Mouse (Mus musculus): Measurements from ENCODE around the gene Zfp454.

Gene Zfp454

DNA sequence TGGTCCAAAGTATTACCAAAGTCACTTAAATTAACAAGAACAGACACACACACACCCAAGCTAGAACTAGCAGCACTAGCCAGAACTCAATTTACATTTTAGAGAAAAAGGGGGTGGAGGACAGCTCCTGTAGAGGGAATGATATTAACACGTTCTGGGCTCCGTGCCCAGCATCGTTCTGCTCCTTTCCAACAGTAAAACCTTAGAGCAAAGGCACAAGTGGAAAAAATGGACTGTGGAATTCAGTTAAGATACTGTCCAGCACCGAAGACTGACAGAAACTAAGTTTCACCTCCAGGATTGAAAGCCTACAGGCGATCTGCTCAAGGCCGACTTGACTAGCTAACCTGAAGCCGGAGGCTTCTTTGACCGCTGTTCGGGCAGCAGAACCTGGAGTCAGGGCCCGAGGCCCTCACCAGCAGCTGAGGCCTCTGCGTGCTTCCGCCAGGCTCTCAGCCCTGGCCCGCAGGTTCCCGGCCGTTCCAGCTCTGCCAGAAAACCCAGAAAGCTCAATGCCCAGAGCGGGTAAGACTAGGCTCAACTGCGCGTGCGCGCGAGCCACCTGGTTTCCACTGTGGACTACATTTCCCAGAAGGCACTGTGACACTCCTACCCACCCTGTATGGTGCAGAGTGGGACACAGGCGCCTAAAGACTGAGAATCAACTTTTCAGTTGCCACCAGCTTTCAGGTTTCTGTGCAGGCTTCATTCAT, 46.3 kb downstream of the Zfp454 start, which contains the start of gene Zfp879:
Gene Zfp879 (minus strand): TSS at position 530 of the 713 bp plus-strand sequence.
- peak; percentile 72 for DNase-seq (ENCODE audit: low read depth)

DNA sequence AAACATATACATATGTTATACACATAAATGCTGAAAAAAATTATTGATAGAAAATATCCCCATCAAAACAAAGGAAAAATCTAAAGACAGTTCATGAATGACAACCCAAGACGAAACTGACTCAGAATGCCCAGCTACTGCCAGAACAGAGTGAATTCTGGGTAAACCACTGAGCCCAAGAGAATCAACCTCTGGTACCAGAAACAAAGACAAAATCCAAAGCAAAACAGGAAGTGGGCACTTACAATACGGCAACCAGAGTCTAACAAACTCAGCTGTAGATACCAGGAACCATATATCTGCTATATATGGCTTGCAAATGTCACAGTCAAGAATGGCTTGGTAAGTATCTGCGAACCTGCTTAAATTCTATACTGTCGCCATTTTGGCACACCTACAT, 51.7 kb downstream of the Zfp454 start:
- DNase-seq (ENCODE audit: low read depth), result no peak

DNA sequence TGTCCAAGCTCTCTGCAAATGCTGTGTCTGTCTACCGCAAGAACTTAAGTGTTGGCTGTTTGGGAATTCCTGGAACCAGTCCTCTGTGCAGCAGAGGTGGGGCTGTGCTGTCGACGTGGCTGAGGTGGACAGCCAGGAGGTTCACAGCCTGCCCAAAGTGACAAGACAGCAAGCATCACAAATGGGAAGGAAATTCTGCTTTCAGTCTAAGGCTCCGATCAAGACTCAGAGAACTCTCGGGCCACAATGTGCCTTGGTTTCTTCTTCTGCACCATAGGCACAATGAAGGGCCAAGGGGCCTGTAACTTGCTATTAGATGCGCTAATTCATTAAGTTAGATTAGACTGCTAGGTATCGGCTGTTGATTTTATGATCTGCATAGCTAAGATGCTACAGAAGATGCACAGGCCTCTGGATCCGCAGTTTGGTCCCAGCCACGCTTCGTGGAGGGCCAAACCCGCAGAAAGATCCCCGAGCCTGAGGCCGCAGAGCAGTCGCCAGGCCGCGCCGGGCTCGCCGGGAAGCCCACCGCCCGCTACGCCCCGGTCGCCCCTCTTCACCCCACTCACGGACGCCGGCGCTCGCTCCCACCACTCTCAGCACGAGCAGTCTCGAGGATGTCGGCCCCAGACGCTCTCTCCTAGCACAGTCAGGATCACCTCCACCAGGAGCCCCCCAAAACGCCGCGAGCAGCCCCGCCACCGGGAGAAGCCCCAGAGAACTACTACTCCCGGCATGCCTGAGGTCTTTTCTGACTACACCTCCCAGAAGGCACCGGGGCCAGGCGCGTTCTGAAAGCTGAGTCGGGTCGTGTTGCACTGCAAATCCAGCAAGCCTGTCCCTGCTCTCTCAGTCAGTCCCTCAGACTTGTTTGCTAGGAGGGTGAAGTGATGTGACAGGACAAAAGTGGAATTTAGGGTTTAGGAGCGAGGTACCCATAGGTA, 60.2 kb downstream of the Zfp454 start, which contains the start of gene Zfp354c:
Gene Zfp354c (minus strand): TSS at position 715 of the 944 bp plus-strand sequence.
- peak; percentile 58 for DNase-seq (ENCODE audit: low read depth)

DNA sequence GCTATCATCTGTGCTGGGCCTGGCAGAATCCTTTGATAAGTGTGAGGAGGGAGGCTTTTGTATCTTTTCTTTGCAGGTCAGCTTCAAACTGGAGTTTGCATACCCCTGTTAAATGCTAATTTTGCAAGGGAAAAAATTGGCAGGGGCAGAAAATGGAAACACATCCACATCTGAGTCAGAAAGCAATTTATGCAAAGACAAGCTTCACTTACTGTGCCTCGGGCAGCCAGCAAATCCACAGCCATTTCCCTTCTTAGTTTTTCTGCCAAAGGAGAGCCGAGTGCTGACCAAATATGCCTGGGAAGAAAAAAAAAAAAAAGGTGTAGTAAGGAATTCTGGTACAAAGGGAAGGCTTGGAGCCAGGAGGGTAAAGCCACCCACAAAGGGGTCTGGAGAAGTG, 61.2 kb downstream of the Zfp454 start:
- DNase-seq (ENCODE audit: low read depth), result no peak
